Mouse (Mus musculus): ENCODE measurements at regions not wholly inside any gene's neighbourhood (a gene's known extent, or its start where the extent isn't known, plus 50 kb on each side); places are given as distances from the start of the nearest gene placed in this dataset.

DNA sequence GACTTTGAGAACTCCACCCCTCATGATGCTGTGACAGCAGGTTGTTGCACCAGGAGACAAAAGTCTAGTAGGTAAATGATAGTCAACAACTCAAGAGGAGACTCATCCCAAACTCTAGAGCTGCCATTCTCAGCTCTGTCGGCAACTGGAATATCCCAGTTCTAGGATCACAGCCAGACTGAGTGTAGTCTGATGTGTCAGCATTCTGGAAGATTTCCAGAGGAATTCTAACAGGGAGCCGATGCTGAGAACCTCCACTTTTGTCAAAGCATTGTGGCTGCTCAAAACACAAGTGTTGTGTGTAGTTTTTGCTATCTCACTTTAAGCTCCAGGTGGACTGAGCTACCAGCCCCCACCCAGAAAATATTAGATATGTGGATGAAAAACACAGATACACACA lies 148.5 kb upstream of the Cxcr4 start:
- H3K4me2 ChIP-seq, result no peak overlapping the region
- no peak overlapping the region for H3K9ac ChIP-seq

GRCm38 (mm10) chr1:128738152-128738551 lies 146.1 kb upstream of the Cxcr4 start:
- no peak for ATAC-seq
- Histone ChIP-seq H3K27me3 (replicated peaks) (no peaks in the 10 kb centered on the region), H3K4me3 (no peak overlapping the region), H3K4me1 (no peaks in the 10 kb centered on the region), H3K9ac (no peak overlapping the region), H3K36me3 (no peaks in the 10 kb centered on the region), H3K27ac (no peak overlapping the region), H3K9me3 (replicated peaks) (0 out of 2 replicates have a peak, but pooled peaks cover 4% of the 10 kb centered on the region), H3K4me2 (no peak overlapping the region)
- 43% methylated on average over 4 of the region's 4 CpGs for whole genome bisulfite sequencing (ENCODE audit: insufficient replicate concordance)

More for the DNA sequence above, 148.5 kb upstream of the Cxcr4 start:
- Histone ChIP-seq H3K27me3 (replicated peaks) (no peaks in the 10 kb centered on the region), H3K4me1 (no peaks in the 10 kb centered on the region), H3K27ac (no peak overlapping the region), H3K9me3 (replicated peaks) (peaks cover 4% of the 10 kb centered on the region; the same call in 1 of the 2 replicates), H3K36me3 (no peaks in the 10 kb centered on the region), H3K4me3 (no peak overlapping the region)
- 73% methylated on average over 2 of the region's 2 CpGs for WGBS (ENCODE audit: insufficient replicate concordance)
- no peak for ATAC-seq

GRCm38 (mm10) chr1:128734857-128735256 lies 142.8 kb upstream of the Cxcr4 start:
- no peaks in the 10 kb centered on the region for H3K4me1 ChIP-seq
- no peaks in the 10 kb centered on the region for H3K9me3 ChIP-seq (replicated peaks)
- 56% methylated on average over 2 of the region's 2 CpGs for WGBS (ENCODE audit: insufficient replicate concordance)
- no peak overlapping the region for H3K4me2 ChIP-seq
- H3K9ac ChIP-seq, result no peak overlapping the region
- no peak overlapping the region for H3K27ac ChIP-seq
- no peaks in the 10 kb centered on the region for H3K36me3 ChIP-seq
- ATAC-seq, result no peak
- H3K4me3 ChIP-seq, result no peak overlapping the region
- H3K27me3 ChIP-seq (replicated peaks), result no peaks in the 10 kb centered on the region

DNA sequence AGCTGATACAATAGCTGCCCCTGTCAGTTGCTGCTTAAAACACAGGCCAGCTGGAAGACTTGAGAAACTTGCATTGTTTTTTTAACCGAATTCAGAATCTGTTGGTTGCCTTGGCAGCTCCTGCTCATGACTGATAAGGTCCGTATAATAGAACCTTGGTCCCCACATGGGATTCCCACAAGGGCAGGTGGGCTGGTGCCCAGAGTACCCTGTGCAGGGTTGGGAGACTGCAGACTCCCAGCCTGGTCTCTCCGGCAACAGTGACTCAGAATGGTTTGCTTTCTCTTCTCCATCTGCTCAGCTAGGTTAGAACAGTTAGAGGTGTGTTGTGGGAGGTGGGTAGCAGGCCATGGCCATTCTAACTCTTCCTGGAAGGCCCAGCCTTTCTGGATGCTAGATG lies 139.4 kb upstream of the Cxcr4 start:
- H3K36me3 ChIP-seq, result no peaks in the 10 kb centered on the region
- no peaks in the 10 kb centered on the region for H3K4me1 ChIP-seq
- no peaks in the 10 kb centered on the region for H3K27me3 ChIP-seq (replicated peaks)
- WGBS (ENCODE audit: insufficient replicate concordance), result 66% methylated on average over 3 of the region's 3 CpGs
- H3K4me2 ChIP-seq, result no peak overlapping the region
- no peak for ATAC-seq
- no peak overlapping the region for H3K27ac ChIP-seq
- H3K9me3 ChIP-seq (replicated peaks), result no peaks in the 10 kb centered on the region
- no peak overlapping the region for H3K4me3 ChIP-seq
- H3K9ac ChIP-seq, result no peak overlapping the region

DNA sequence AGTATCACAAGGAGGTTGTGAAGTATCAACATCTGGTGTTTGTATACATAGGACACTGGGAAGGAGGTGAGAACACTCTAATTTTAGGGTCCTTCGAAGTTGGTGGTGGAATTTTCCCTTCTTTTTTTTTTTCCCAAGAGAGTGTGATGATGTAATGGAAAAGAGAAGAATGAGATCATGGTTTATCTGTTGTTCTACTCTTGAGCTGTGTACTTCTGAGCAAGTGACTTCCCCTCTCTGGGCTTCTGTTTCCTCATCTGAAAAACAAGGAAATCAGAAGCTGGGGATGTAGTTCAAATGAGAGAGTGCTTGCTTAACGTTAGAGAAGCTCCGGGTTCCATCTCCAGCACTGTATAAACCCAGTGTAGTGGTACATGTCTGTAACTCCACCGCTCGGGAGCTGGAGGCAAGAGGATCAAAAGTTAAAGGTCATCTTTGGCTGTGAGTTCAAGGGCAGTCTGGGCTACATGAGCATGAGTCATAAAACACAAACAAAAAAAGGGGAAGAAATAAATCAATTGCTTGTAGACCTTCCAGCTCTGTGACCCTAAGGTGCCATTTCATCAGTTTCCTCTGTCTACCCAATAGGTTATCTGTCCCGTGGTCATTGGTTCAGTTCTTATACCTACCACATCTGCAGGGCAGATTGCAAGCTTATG lies 132.5 kb upstream of the Cxcr4 start:
- no peaks in the 10 kb centered on the region for H3K27me3 ChIP-seq (replicated peaks)
- H3K9me3 ChIP-seq (replicated peaks), result no peaks in the 10 kb centered on the region
- H3K4me1 ChIP-seq, result no peaks in the 10 kb centered on the region
- 47% methylated on average over 6 of the region's 6 CpGs for WGBS (ENCODE audit: insufficient replicate concordance)
- H3K36me3 ChIP-seq, result no peaks in the 10 kb centered on the region
- no peak for ATAC-seq
- no peak overlapping the region for H3K27ac ChIP-seq
- no peak overlapping the region for H3K9ac ChIP-seq
- no peak overlapping the region for H3K4me2 ChIP-seq
- H3K4me3 ChIP-seq, result no peak overlapping the region

DNA sequence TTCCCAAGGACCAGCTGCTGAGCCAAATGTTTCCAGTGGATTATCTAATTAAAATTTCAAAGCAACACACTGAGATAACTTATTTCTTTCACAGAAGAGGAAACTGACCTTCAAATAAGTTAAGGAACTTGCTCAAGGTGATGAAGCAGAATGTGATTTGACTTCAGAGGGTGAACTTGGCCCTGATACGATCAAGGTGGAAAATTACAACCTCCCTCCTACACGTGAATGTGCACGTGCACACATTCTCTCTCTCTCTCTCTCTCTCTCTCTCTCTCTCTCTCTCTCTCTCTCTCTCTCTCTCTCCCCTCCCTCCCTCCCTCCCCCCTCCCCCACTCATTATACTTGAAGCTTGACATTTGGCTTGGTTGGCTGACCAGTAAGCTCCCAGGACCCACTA lies 131.8 kb upstream of the Cxcr4 start:
- H3K9ac ChIP-seq, result no peak overlapping the region
- no peak overlapping the region for H3K4me2 ChIP-seq
- ATAC-seq, result no peak
- no peaks in the 10 kb centered on the region for H3K9me3 ChIP-seq (replicated peaks)
- no peaks in the 10 kb centered on the region for H3K27me3 ChIP-seq (replicated peaks)
- no peaks in the 10 kb centered on the region for H3K4me1 ChIP-seq
- no peaks in the 10 kb centered on the region for H3K36me3 ChIP-seq
- H3K27ac ChIP-seq, result no peak overlapping the region
- H3K4me3 ChIP-seq, result no peak overlapping the region
- 54% methylated on average over 3 of the region's 3 CpGs for WGBS (ENCODE audit: insufficient replicate concordance)

DNA sequence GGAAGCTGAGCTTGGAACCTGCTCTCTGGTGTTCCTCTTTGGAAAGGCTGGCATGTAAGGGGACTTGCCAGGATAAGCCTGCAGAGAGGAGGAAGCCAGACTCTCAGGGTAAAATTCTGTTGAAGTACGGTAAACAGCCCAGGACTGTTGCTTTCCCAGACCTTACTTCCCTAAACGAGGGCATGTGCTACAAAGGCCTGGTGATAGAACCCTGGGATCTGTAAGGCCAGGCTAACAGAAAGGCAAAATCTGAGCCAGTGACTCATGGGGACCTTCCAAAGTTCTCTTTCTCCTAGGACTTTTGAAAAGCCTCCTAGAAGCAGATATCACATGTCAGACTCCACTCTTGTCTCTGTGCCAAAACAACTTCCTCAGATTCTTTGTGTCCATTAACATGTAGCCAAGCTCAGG lies 130.0 kb upstream of the Cxcr4 start:
- Histone ChIP-seq H3K4me1 (no peaks in the 10 kb centered on the region), H3K27me3 (replicated peaks) (no peaks in the 10 kb centered on the region), H3K4me3 (no peak overlapping the region), H3K4me2 (no peak overlapping the region), H3K27ac (no peak overlapping the region), H3K36me3 (no peaks in the 10 kb centered on the region), H3K9me3 (replicated peaks) (no peaks in the 10 kb centered on the region), H3K9ac (no peak overlapping the region)
- no peak for ATAC-seq
- WGBS (ENCODE audit: insufficient replicate concordance), result 28% methylated on average over 2 of the region's 2 CpGs

GRCm38 (mm10) chr1:128714843-128715242 lies 122.8 kb upstream of the Cxcr4 start:
- H3K4me1 ChIP-seq, result no peaks in the 10 kb centered on the region
- H3K36me3 ChIP-seq, result no peaks in the 10 kb centered on the region
- H3K4me3 ChIP-seq, result no peak overlapping the region
- no peaks in the 10 kb centered on the region for H3K27me3 ChIP-seq (replicated peaks)
- H3K27ac ChIP-seq, result no peak overlapping the region
- 65% methylated on average over 6 of the region's 6 CpGs for WGBS (ENCODE audit: insufficient replicate concordance)
- H3K4me2 ChIP-seq, result no peak overlapping the region
- no peaks in the 10 kb centered on the region for H3K9me3 ChIP-seq (replicated peaks)
- no peak for ATAC-seq
- no peak overlapping the region for H3K9ac ChIP-seq

- Histone ChIP-seq H3K9ac (no peak overlapping the region), H3K36me3 (no peaks in the 10 kb centered on the region), H3K9me3 (replicated peaks) (no peaks in the 10 kb centered on the region), H3K27ac (no peak overlapping the region), H3K4me3 (no peak overlapping the region), H3K4me1 (no peaks in the 10 kb centered on the region), H3K4me2 (no peak overlapping the region), H3K27me3 (replicated peaks) (no peaks in the 10 kb centered on the region)
- ATAC-seq, result 0 out of 2 replicates have a peak, but pooled peaks have one; percentile 42
- WGBS (ENCODE audit: insufficient replicate concordance), result 40% methylated on average over 7 of the region's 7 CpGs
These were observed 120.8 kb upstream of the Cxcr4 start for GRCm38 (mm10) chr1:128712876-128713275.

GRCm38 (mm10) chr1:128711121-128711520 lies 119.0 kb upstream of the Cxcr4 start:
- Histone ChIP-seq H3K4me2 (no peak overlapping the region), H3K27me3 (replicated peaks) (no peaks in the 10 kb centered on the region), H3K27ac (no peak overlapping the region), H3K36me3 (no peaks in the 10 kb centered on the region), H3K9me3 (replicated peaks) (no peaks in the 10 kb centered on the region), H3K4me3 (no peak overlapping the region), H3K9ac (no peak overlapping the region), H3K4me1 (no peaks in the 10 kb centered on the region)
- 63% methylated on average over 5 of the region's 5 CpGs for WGBS (ENCODE audit: insufficient replicate concordance)
- ATAC-seq, result peak; percentile 21; the same call in 1 of the 2 replicates

DNA sequence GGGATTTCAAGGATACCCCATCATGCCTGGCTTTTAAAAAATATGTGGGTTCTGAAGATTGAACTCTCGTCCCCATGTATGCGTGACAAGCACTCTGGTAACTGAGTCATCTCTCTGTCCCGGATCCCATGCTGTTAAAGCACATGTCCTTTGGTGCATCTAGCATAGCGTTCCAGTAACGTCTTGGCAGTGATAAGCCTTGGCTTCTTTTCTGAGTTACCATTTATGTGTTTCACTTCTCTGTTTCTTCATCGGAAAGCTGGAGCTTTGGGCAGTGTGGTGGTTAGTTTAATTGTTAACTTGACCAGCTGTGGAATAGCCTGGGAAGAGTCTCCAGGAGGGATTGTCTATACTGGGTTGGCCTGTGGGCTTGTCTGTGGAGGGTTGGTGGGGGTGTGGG lies 115.7 kb upstream of the Cxcr4 start:
- no peaks in the 10 kb centered on the region for H3K27me3 ChIP-seq (replicated peaks)
- no peaks in the 10 kb centered on the region for H3K9me3 ChIP-seq (replicated peaks)
- no peak for ATAC-seq
- H3K36me3 ChIP-seq, result no peaks in the 10 kb centered on the region
- H3K4me1 ChIP-seq, result no peaks in the 10 kb centered on the region
- H3K4me2 ChIP-seq, result no peak overlapping the region
- WGBS (ENCODE audit: insufficient replicate concordance), result 74% methylated on average over 6 of the region's 6 CpGs
- H3K4me3 ChIP-seq, result no peak overlapping the region
- no peak overlapping the region for H3K27ac ChIP-seq
- H3K9ac ChIP-seq, result no peak overlapping the region

GRCm38 (mm10) chr1:128706167-128706566 lies 114.1 kb upstream of the Cxcr4 start:
- 56% methylated on average over 2 of the region's 2 CpGs for WGBS (ENCODE audit: insufficient replicate concordance)
- Histone ChIP-seq H3K4me1 (no peaks in the 10 kb centered on the region), H3K4me2 (no peak overlapping the region), H3K9ac (no peak overlapping the region), H3K9me3 (replicated peaks) (no peaks in the 10 kb centered on the region), H3K27ac (no peak overlapping the region), H3K27me3 (replicated peaks) (no peaks in the 10 kb centered on the region), H3K4me3 (no peak overlapping the region), H3K36me3 (no peaks in the 10 kb centered on the region)
- ATAC-seq, result no peak

DNA sequence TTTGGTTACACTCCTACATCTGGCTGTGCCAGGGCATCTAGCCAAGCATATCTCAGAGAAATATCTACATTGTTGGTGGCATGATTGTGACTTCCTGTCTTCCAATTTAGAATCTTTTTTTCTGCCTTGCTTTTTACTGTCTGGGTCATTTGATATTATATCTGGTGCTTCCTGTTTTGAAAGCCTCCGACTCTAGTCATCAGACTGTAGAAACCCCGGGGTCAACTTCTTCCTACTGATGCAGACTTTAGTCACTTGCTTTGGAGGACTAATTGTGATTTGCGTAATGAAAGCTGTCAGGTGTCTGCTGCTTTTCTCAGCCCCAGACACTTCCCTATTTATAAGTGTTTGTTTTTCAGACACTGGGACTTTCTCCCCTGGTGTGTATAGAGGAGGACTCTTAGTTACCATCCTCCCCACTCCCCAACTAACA lies 113.0 kb upstream of the Cxcr4 start:
- no peaks in the 10 kb centered on the region for H3K4me1 ChIP-seq
- no peak for ATAC-seq
- H3K36me3 ChIP-seq, result no peaks in the 10 kb centered on the region
- H3K4me3 ChIP-seq, result no peak overlapping the region
- no peaks in the 10 kb centered on the region for H3K9me3 ChIP-seq (replicated peaks)
- H3K4me2 ChIP-seq, result no peak overlapping the region
- no peak overlapping the region for H3K9ac ChIP-seq
- no peaks in the 10 kb centered on the region for H3K27me3 ChIP-seq (replicated peaks)
- H3K27ac ChIP-seq, result no peak overlapping the region
- 24% methylated on average over 3 of the region's 3 CpGs for WGBS (ENCODE audit: insufficient replicate concordance)

Measured in liver, embryonic 12.5 days (tissue).